Mouse (Mus musculus): ENCODE data around the gene Gm10643. TPM values are rescaled to one million over a fixed set of nuclear protein-coding genes. Genes with fewer than 3 reads are reported as not detected.

The Gm10643 gene
- polyA plus RNA-seq, 1 experiment, result 0.49 TPM

- peaks cover 29% of the 10 kb centered on the region for H3K79me3 ChIP-seq (ENCODE audit: low read depth)
- H3K36me3 ChIP-seq (ENCODE audit: control insufficient read depth, insufficient read depth), result no peaks in the 10 kb centered on the region
- H3K27me3 ChIP-seq (ENCODE audit: control insufficient read depth, insufficient read depth, insufficient read length), result no peaks in the 10 kb centered on the region
- TF ChIP-seq FOSL1 (IDR thresholded peaks at IDR 0.05; ENCODE audit: insufficient read depth, low read length, poor library complexity, severe bottlenecking), result no peak
- TF ChIP-seq CTCF (IDR thresholded peaks at IDR 0.05; ENCODE audit: control insufficient read depth, insufficient read depth, insufficient read length), result no peak
- TF ChIP-seq CEBPB (IDR thresholded peaks at IDR 0.05; ENCODE audit: low read depth), result no peak
- TF ChIP-seq MYOD1 (IDR thresholded peaks at IDR 0.05; ENCODE audit: control insufficient read depth, insufficient read length, low read depth), result no peak
- H3K79me2 ChIP-seq (ENCODE audit: control insufficient read depth, insufficient read depth), result peaks cover 62% of the 10 kb centered on the region
- H3ac ChIP-seq (ENCODE audit: control insufficient read depth, insufficient read length, low read depth), result no peak overlapping the region
- no peak overlapping the region for H3K4me3 ChIP-seq (ENCODE audit: insufficient read depth, poor library complexity, severe bottlenecking)
These were observed 5.7 kb upstream of the Gm10643 start for GRCm38 (mm10) chr8:84070667-84071066.

GRCm38 (mm10) chr8:84070241-84070640 lies 5.3 kb upstream of the Gm10643 start:
- Histone ChIP-seq H3K36me3 (ENCODE audit: control insufficient read depth, insufficient read depth) (no peaks in the 10 kb centered on the region), H3K27me3 (ENCODE audit: control insufficient read depth, insufficient read depth, insufficient read length) (no peaks in the 10 kb centered on the region), H3K79me3 (ENCODE audit: low read depth) (peaks cover 29% of the 10 kb centered on the region), H3K79me2 (ENCODE audit: control insufficient read depth, insufficient read depth) (peaks cover 62% of the 10 kb centered on the region), H3ac (ENCODE audit: control insufficient read depth, insufficient read length, low read depth) (no peak overlapping the region), H3K4me3 (ENCODE audit: insufficient read depth, poor library complexity, severe bottlenecking) (no peak overlapping the region)
- TF ChIP-seq CEBPB (IDR thresholded peaks at IDR 0.05; ENCODE audit: low read depth) (no peak), MYOD1 (IDR thresholded peaks at IDR 0.05; ENCODE audit: control insufficient read depth, insufficient read length, low read depth) (no peak), MYOG (IDR thresholded peaks at IDR 0.05; ENCODE audit: control insufficient read depth, extremely low read depth, insufficient read length) (no peak), FOSL1 (IDR thresholded peaks at IDR 0.05; ENCODE audit: insufficient read depth, low read length, poor library complexity, severe bottlenecking) (no peak), USF1 (IDR thresholded peaks at IDR 0.05; ENCODE audit: low read depth) (no peak), CTCF (IDR thresholded peaks at IDR 0.05; ENCODE audit: control insufficient read depth, insufficient read depth, insufficient read length) (no peak), MAX (IDR thresholded peaks at IDR 0.05) (no peak)

- H3K79me2 ChIP-seq (ENCODE audit: control insufficient read depth, insufficient read depth), result peaks cover 62% of the 10 kb centered on the region
- H3K36me3 ChIP-seq (ENCODE audit: control insufficient read depth, insufficient read depth), result no peaks in the 10 kb centered on the region
- TF ChIP-seq CTCF (IDR thresholded peaks at IDR 0.05; ENCODE audit: control insufficient read depth, insufficient read depth, insufficient read length), result no peak
- no peak for TF ChIP-seq USF1 (IDR thresholded peaks at IDR 0.05; ENCODE audit: low read depth)
- TF ChIP-seq MYOD1 (IDR thresholded peaks at IDR 0.05; ENCODE audit: control insufficient read depth, insufficient read length, low read depth), result no peak
- TF ChIP-seq FOSL1 (IDR thresholded peaks at IDR 0.05; ENCODE audit: insufficient read depth, low read length, poor library complexity, severe bottlenecking), result no peak
- no peak for TF ChIP-seq MAX (IDR thresholded peaks at IDR 0.05)
- TF ChIP-seq CEBPB (IDR thresholded peaks at IDR 0.05; ENCODE audit: low read depth), result no peak
- no peak for TF ChIP-seq MYOG (IDR thresholded peaks at IDR 0.05; ENCODE audit: control insufficient read depth, extremely low read depth, insufficient read length)
These were observed 4.8 kb upstream of the Gm10643 start for GRCm38 (mm10) chr8:84069750-84070149.

GRCm38 (mm10) chr8:84069169-84069568 lies 4.2 kb upstream of the Gm10643 start:
- Histone ChIP-seq H3ac (ENCODE audit: control insufficient read depth, insufficient read length, low read depth) (no peak overlapping the region), H3K27me3 (ENCODE audit: control insufficient read depth, insufficient read depth, insufficient read length) (no peaks in the 10 kb centered on the region), H3K36me3 (ENCODE audit: control insufficient read depth, insufficient read depth) (no peaks in the 10 kb centered on the region), H3K79me3 (ENCODE audit: low read depth) (peaks cover 29% of the 10 kb centered on the region), H3K4me3 (ENCODE audit: insufficient read depth, poor library complexity, severe bottlenecking) (no peak overlapping the region), H3K79me2 (ENCODE audit: control insufficient read depth, insufficient read depth) (peaks cover 62% of the 10 kb centered on the region)
- TF ChIP-seq CTCF (IDR thresholded peaks at IDR 0.05; ENCODE audit: control insufficient read depth, insufficient read depth, insufficient read length), result no peak
- TF ChIP-seq FOSL1 (IDR thresholded peaks at IDR 0.05; ENCODE audit: insufficient read depth, low read length, poor library complexity, severe bottlenecking), result no peak
- TF ChIP-seq MYOG (IDR thresholded peaks at IDR 0.05; ENCODE audit: control insufficient read depth, extremely low read depth, insufficient read length), result no peak
- TF ChIP-seq MAX (IDR thresholded peaks at IDR 0.05), result no peak
- no peak for TF ChIP-seq USF1 (IDR thresholded peaks at IDR 0.05; ENCODE audit: low read depth)
- no peak for TF ChIP-seq MYOD1 (IDR thresholded peaks at IDR 0.05; ENCODE audit: control insufficient read depth, insufficient read length, low read depth)
- TF ChIP-seq CEBPB (IDR thresholded peaks at IDR 0.05; ENCODE audit: low read depth), result no peak

More at GRCm38 (mm10) chr8:84069750-84070149, 4.8 kb upstream of the Gm10643 start:
- H3K79me3 ChIP-seq (ENCODE audit: low read depth), result peaks cover 29% of the 10 kb centered on the region
- no peaks in the 10 kb centered on the region for H3K27me3 ChIP-seq (ENCODE audit: control insufficient read depth, insufficient read depth, insufficient read length)
- H3ac ChIP-seq (ENCODE audit: control insufficient read depth, insufficient read length, low read depth), result no peak overlapping the region
- H3K4me3 ChIP-seq (ENCODE audit: insufficient read depth, poor library complexity, severe bottlenecking), result no peak overlapping the region

- Histone ChIP-seq H3ac (ENCODE audit: control insufficient read depth, insufficient read length, low read depth) (no peak overlapping the region), H3K79me2 (ENCODE audit: control insufficient read depth, insufficient read depth) (peaks cover 62% of the 10 kb centered on the region), H3K79me3 (ENCODE audit: low read depth) (peaks cover 29% of the 10 kb centered on the region), H3K27me3 (ENCODE audit: control insufficient read depth, insufficient read depth, insufficient read length) (no peaks in the 10 kb centered on the region), H3K4me3 (ENCODE audit: insufficient read depth, poor library complexity, severe bottlenecking) (no peak overlapping the region), H3K36me3 (ENCODE audit: control insufficient read depth, insufficient read depth) (no peaks in the 10 kb centered on the region)
- TF ChIP-seq USF1 (IDR thresholded peaks at IDR 0.05; ENCODE audit: low read depth) (no peak), CEBPB (IDR thresholded peaks at IDR 0.05; ENCODE audit: low read depth) (no peak), MYOG (IDR thresholded peaks at IDR 0.05; ENCODE audit: control insufficient read depth, extremely low read depth, insufficient read length) (no peak), MYOD1 (IDR thresholded peaks at IDR 0.05; ENCODE audit: control insufficient read depth, insufficient read length, low read depth) (no peak)
These were observed 3.5 kb upstream of the Gm10643 start for GRCm38 (mm10) chr8:84068316-84069035.

GRCm38 (mm10) chr8:84067911-84068310 lies 3.0 kb upstream of the Gm10643 start:
- Histone ChIP-seq H3K79me3 (ENCODE audit: low read depth) (peaks cover 29% of the 10 kb centered on the region), H3K79me2 (ENCODE audit: control insufficient read depth, insufficient read depth) (peaks cover 56% of the 10 kb centered on the region), H3K4me3 (ENCODE audit: insufficient read depth, poor library complexity, severe bottlenecking) (peak overlapping the region; percentile 63), H3K27me3 (ENCODE audit: control insufficient read depth, insufficient read depth, insufficient read length) (no peaks in the 10 kb centered on the region), H3ac (ENCODE audit: control insufficient read depth, insufficient read length, low read depth) (peak overlapping the region; percentile 18), H3K36me3 (ENCODE audit: control insufficient read depth, insufficient read depth) (no peaks in the 10 kb centered on the region)
- TF ChIP-seq MYOG (IDR thresholded peaks at IDR 0.05; ENCODE audit: control insufficient read depth, extremely low read depth, insufficient read length) (no peak), MAX (IDR thresholded peaks at IDR 0.05) (no peak), FOSL1 (IDR thresholded peaks at IDR 0.05; ENCODE audit: insufficient read depth, low read length, poor library complexity, severe bottlenecking) (no peak), CEBPB (IDR thresholded peaks at IDR 0.05; ENCODE audit: low read depth) (no peak), MYOD1 (IDR thresholded peaks at IDR 0.05; ENCODE audit: control insufficient read depth, insufficient read length, low read depth) (no peak), CTCF (IDR thresholded peaks at IDR 0.05; ENCODE audit: control insufficient read depth, insufficient read depth, insufficient read length) (no peak), USF1 (IDR thresholded peaks at IDR 0.05; ENCODE audit: low read depth) (no peak)

Measured in C2C12 (cell line).